Mouse (Mus musculus) heart, embryonic 13.5 days (tissue): ENCODE results near the gene Sptssa. TPM values are rescaled to one million over a fixed set of nuclear protein-coding genes. Genes with fewer than 3 reads are reported as not detected.

Source experiments
- ATAC-seq: fragments of 200-750 bp; cut with Nextera tagmentation; 2 replicates; pipeline ENCODE4 v1.8.0; 2017; ENCODE audit warnings: moderate TSS enrichment; ENCODE audit not compliant: insufficient number of reproducible peaks, low FRiP score, low TSS enrichment; ENCODE audit errors: extremely low read depth
- H3K27ac ChIP-seq: fragments of 300-500 bp; sonication (generic); replicated peaks from 2 replicates; pipeline ENCODE4 v1.5.1; 2015; ENCODE audit warnings: moderate library complexity, mild to moderate bottlenecking, inconsistent platforms
- H3K27me3 ChIP-seq: fragments of 300-500 bp; sonication (generic); replicated peaks from 2 replicates; pipeline ENCODE4 v1.6.1; 2015; ENCODE audit warnings: mild to moderate bottlenecking, inconsistent platforms
- H3K36me3 ChIP-seq: fragments of 300-500 bp; sonication (generic); 2 replicates; pipeline ENCODE4 v1.6.1; 2015; ENCODE audit warnings: mild to moderate bottlenecking, inconsistent platforms
- H3K4me1 ChIP-seq: fragments of 300-500 bp; sonication (generic); 2 replicates; pipeline ENCODE4 v1.6.1; 2015; ENCODE audit warnings: inconsistent platforms
- H3K4me2 ChIP-seq: fragments of 300-500 bp; sonication (generic); 2 replicates; pipeline ENCODE4 v1.6.1; 2015; ENCODE audit warnings: inconsistent platforms, mild to moderate bottlenecking, moderate library complexity
- H3K4me3 ChIP-seq: fragments of 300-500 bp; sonication (generic); 2 replicates; pipeline ENCODE4 v1.5.1; 2015; ENCODE audit warnings: moderate library complexity, mild to moderate bottlenecking, inconsistent platforms
- H3K9ac ChIP-seq: fragments of 300-500 bp; sonication (generic); 2 replicates; pipeline ENCODE4 v1.6.1; 2015; ENCODE audit warnings: inconsistent platforms, mild to moderate bottlenecking, moderate library complexity
- H3K9me3 ChIP-seq: fragments of 300-500 bp; sonication (generic); 2 replicates; pipeline ENCODE4 v1.6.1; 2016; ENCODE audit warnings: inconsistent platforms
- WGBS: fragments of 180-500 bp; shearing (Covaris S2); methylation state at CpG from one replicate; pipeline ENCODE4 v1.1.7; 2015; ENCODE audit warnings: mixed read lengths; 5-methylcytosine and 5-hydroxymethylcytosine counted together
- polyA plus RNA-seq: library from polyadenylated mRNA; unstranded; fragments of >200 nt; fragmentation: Nextera tagmentation; extraction: Ambion mirVana; gene quantifications from 2 replicates; pipeline ENCODE4 v1.2.1, GENCODE M21; 2015

The Sptssa gene
- polyA plus RNA-seq, 1 experiment from 2014 or later = 125 TPM

DNA sequence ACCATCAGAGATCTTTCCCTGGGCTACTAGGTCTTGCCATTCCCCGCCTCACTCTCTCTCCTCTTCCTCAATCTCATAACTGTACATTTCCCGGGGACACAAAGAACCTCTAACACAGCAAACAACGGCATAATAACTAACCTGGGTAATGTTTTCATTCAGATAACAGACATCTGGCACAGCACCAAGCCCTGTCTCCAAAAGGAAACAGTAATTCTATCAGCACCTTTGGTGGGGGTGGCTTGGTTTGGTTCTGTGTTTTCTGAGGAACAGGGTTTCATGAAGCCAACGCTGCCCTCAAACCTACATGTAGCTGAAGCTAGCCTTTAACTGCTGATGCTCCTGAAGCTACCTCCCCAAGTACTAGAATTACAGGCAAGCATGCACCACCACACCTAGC is 2.2 kb downstream of the Sptssa start:
- Histone ChIP-seq H3K9ac (peak overlapping the region; percentile 58; the same call in 1 of the 2 replicates), H3K36me3 (peaks cover 13% of the 10 kb centered on the region; the same call in 1 of the 2 replicates), H3K4me3 (peak overlapping the region; percentile 74), H3K4me2 (peak overlapping the region; percentile 76), H3K27ac (peak overlapping the region; percentile 12; the same call in 1 of the 2 replicates), H3K27me3 (no peaks in the 10 kb centered on the region), H3K4me1 (peaks cover 39% of the 10 kb centered on the region), H3K9me3 (no peaks in the 10 kb centered on the region)
- 36% methylated on average over 4 of the region's 4 CpGs for WGBS
- ATAC-seq = no peak

DNA sequence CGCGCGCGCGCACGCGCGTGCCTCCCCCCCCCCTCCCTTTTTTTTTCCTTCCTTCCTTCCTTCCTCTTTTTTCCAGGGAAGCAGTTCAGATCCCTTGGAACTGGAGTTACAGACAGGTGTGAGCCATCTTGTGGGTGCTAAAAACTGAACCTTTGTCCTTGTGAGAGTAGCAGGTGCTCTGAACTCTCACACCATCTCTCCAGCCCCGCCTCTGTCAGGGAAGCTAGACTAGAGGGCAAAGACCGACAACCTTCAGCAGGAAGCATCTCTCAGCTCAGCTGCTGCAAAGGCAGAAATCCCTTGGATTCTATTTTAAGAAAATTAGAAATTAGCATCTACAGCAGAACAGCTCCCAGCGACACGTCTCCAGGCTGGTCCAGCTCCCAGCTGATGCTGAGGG is 4.0 kb downstream of the Sptssa start:
- no peak for ATAC-seq
- Histone ChIP-seq H3K9ac (no peak overlapping the region), H3K4me1 (peaks cover 39% of the 10 kb centered on the region), H3K9me3 (no peaks in the 10 kb centered on the region), H3K4me3 (no peak overlapping the region), H3K27me3 (no peaks in the 10 kb centered on the region), H3K36me3 (peaks cover 31% of the 10 kb centered on the region), H3K4me2 (peak overlapping the region; percentile 32), H3K27ac (no peak overlapping the region; the same call in 1 of the 2 replicates)
- WGBS = 70% methylated on average over 12 of the region's 12 CpGs

DNA sequence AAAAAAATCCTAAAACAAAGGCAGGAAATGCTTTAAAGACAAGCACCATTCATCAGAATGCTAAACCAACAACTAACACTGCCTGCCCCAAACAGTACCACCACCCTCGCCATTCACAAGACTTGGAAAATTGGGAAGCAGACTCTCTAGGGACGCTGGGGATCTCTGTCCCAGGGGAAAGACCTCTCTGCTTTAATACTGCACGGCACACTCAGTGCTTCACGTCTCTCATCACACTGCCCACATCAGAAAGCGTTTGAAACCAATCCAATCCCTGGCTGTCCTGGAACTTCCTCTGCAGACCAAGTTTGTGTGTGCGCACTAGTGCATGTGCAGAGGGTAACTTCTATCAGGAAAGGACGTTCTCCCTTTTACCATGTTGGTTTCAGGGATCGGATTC is 4.6 kb downstream of the Sptssa start:
- Histone ChIP-seq H3K4me1 (peaks cover 35% of the 10 kb centered on the region), H3K27me3 (no peaks in the 10 kb centered on the region), H3K36me3 (peaks cover 33% of the 10 kb centered on the region), H3K9ac (peak overlapping the region; percentile 37; the same call in 1 of the 2 replicates), H3K27ac (0 out of 2 replicates have a peak overlapping the region, but pooled peaks have one; percentile 3), H3K4me3 (no peak overlapping the region), H3K4me2 (peak overlapping the region; percentile 32), H3K9me3 (no peaks in the 10 kb centered on the region)
- 53% methylated on average over 8 of the region's 8 CpGs for WGBS
- ATAC-seq = no peak

DNA sequence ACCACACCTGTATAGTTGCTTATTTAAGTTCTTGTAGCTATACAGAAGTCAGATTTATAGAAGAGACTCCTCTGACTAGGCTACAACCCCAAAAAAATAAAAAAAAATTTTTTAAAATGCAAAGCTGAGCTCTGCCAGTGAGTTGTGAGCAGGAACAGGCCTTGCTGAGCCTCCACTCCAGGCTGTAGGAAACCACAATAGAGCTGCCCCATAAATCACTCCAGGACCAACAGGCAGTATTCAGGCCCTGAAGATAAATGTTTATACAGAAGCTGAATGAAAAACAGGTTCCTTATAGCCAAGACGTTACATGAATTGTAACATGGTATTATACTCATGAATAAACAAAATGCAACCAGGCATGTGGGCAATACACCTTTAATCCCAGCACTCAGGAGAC is 5.2 kb downstream of the Sptssa start:
- no peak for ATAC-seq
- 70% methylated on average over 1 of the region's 1 CpGs for WGBS

GRCm38 (mm10) chr12:54644947-54645346 is 11.4 kb downstream of the Sptssa start:
- Histone ChIP-seq H3K36me3 (peaks cover 34% of the 10 kb centered on the region), H3K4me1 (peaks cover 6% of the 10 kb centered on the region), H3K27me3 (no peaks in the 10 kb centered on the region), H3K27ac (no peak overlapping the region), H3K9ac (no peak overlapping the region), H3K9me3 (no peaks in the 10 kb centered on the region), H3K4me2 (no peak overlapping the region), H3K4me3 (no peak overlapping the region)
- WGBS = 66% methylated on average over 2 of the region's 2 CpGs
- no peak for ATAC-seq

More for the DNA sequence above, 5.2 kb downstream of the Sptssa start:
- Histone ChIP-seq H3K27ac (no peak overlapping the region), H3K9me3 (no peaks in the 10 kb centered on the region), H3K9ac (no peak overlapping the region), H3K4me3 (no peak overlapping the region), H3K36me3 (peaks cover 40% of the 10 kb centered on the region), H3K4me2 (no peak overlapping the region), H3K4me1 (peaks cover 35% of the 10 kb centered on the region), H3K27me3 (no peaks in the 10 kb centered on the region)

GRCm38 (mm10) chr12:54643320-54643892 is 13.0 kb downstream of the Sptssa start:
- Histone ChIP-seq H3K27ac (no peak overlapping the region), H3K27me3 (no peaks in the 10 kb centered on the region), H3K4me1 (peaks cover 6% of the 10 kb centered on the region), H3K9ac (no peak overlapping the region), H3K4me2 (no peak overlapping the region), H3K9me3 (no peaks in the 10 kb centered on the region), H3K36me3 (peaks cover 24% of the 10 kb centered on the region), H3K4me3 (no peak overlapping the region)
- 51% methylated on average over 5 of the region's 5 CpGs for WGBS
- ATAC-seq = no peak

GRCm38 (mm10) chr12:54641374-54641773 is 15.0 kb downstream of the Sptssa start:
- no peak for ATAC-seq
- Histone ChIP-seq H3K27ac (no peak overlapping the region), H3K36me3 (peaks cover 7% of the 10 kb centered on the region), H3K4me1 (peaks cover 6% of the 10 kb centered on the region), H3K9me3 (no peaks in the 10 kb centered on the region), H3K4me2 (no peak overlapping the region), H3K9ac (no peak overlapping the region), H3K4me3 (no peak overlapping the region), H3K27me3 (no peaks in the 10 kb centered on the region)
- WGBS = 91% methylated on average over 4 of the region's 4 CpGs

- Histone ChIP-seq H3K4me3 (no peak overlapping the region), H3K9ac (no peak overlapping the region), H3K36me3 (peaks cover 3% of the 10 kb centered on the region; the same call in 1 of the 2 replicates), H3K9me3 (no peaks in the 10 kb centered on the region), H3K27ac (no peak overlapping the region), H3K4me1 (peaks cover 6% of the 10 kb centered on the region), H3K27me3 (no peaks in the 10 kb centered on the region), H3K4me2 (no peak overlapping the region)
- WGBS = 75% methylated on average over 6 of the region's 6 CpGs
- no peak for ATAC-seq
These were observed 16.1 kb downstream of the Sptssa start for GRCm38 (mm10) chr12:54640259-54640658.

DNA sequence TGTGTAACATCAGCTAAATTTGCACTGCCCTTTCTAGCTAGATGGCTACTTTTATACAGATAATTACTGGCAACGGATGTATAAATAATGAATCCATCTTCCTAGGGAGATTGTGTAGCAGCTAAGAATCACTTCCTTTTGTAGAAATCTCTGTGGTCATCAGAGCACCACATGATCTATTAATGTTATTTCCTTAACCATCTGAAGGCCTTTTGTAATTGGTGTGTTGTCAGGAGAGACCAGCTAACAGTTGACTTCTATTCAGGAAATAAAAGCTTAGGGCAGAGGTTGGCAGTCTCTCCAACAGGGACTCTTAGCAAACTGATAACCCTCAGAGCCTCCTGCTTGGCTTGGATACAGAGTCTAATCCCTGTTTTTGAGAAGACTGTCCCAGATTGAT is 19.3 kb downstream of the Sptssa start:
- Histone ChIP-seq H3K9ac (no peak overlapping the region), H3K27ac (no peak overlapping the region), H3K4me1 (no peaks in the 10 kb centered on the region), H3K9me3 (no peaks in the 10 kb centered on the region), H3K4me2 (no peak overlapping the region), H3K4me3 (no peak overlapping the region), H3K27me3 (no peaks in the 10 kb centered on the region), H3K36me3 (no peaks in the 10 kb centered on the region)
- no peak for ATAC-seq
- WGBS = 63% methylated on average over 1 of the region's 1 CpGs

DNA sequence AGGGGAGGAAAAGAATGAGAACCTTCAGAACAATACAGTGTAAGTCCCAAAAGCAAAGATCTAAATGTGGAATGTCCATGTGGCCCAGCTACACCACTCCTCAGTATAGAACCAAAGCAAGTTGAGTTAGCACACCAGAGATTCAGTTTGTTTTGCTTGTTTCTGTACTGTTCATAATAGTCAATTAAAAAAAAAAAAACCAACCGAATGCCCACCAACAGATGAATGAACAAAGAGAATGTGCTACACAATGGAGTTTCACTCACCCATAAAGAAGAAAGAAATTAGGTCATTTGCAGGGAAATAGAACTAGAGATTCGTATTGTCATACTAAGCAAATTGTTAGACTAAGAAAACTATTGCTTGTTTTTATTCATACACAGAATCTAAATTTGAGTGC is 24.2 kb downstream of the Sptssa start:
- no peaks in the 10 kb centered on the region for H3K27me3 ChIP-seq
- WGBS = 71% methylated on average over 2 of the region's 2 CpGs
- H3K9ac ChIP-seq = no peak overlapping the region
- H3K4me3 ChIP-seq = no peak overlapping the region
- no peak overlapping the region for H3K4me2 ChIP-seq
- H3K27ac ChIP-seq = no peak overlapping the region
- no peak for ATAC-seq
- H3K4me1 ChIP-seq = no peaks in the 10 kb centered on the region
- no peaks in the 10 kb centered on the region for H3K9me3 ChIP-seq
- H3K36me3 ChIP-seq = no peaks in the 10 kb centered on the region

GRCm38 (mm10) chr12:54621942-54622341 is 34.4 kb downstream of the Sptssa start:
- Histone ChIP-seq H3K4me2 (no peak overlapping the region), H3K9me3 (no peaks in the 10 kb centered on the region), H3K4me1 (no peaks in the 10 kb centered on the region), H3K27ac (no peak overlapping the region), H3K9ac (no peak overlapping the region), H3K36me3 (no peaks in the 10 kb centered on the region), H3K27me3 (no peaks in the 10 kb centered on the region), H3K4me3 (no peak overlapping the region)
- WGBS = 72% methylated on average over 2 of the region's 2 CpGs
- no peak for ATAC-seq

DNA sequence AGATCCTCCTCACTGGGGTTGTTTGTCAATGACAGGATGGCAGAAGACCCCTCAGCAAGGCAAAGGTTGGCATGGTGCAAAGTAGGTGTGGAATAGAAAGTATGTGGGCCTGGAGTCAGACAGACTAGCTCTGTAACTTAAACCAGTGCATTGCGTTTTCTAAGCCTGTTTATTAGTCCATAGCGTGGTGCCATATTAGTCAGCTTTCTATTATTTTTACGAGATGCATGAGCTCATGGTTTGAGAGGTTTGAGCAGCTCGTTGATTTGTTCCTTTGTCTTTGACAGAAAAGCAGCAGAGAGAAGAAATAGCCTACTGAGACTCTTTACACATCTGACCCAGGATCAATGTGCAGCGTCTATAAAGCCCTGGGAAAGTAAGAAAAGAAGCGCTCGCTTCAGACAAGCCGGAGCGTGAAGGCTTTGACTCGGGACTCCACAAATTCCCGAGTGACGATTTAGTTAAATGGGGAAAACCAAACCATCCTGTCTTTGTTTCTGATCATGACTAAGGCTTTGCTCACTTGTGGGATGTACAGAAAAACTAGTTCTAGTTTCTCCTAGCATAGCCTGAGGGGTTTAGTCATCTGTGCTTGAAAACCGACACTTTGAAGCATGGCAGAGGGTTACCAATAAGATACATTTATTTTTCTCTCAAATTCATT is 36.2 kb downstream of the Sptssa start:
- ATAC-seq = no peak
- Histone ChIP-seq H3K27me3 (no peaks in the 10 kb centered on the region), H3K9ac (no peak overlapping the region), H3K4me1 (no peaks in the 10 kb centered on the region), H3K36me3 (no peaks in the 10 kb centered on the region), H3K4me2 (no peak overlapping the region), H3K4me3 (no peak overlapping the region), H3K9me3 (no peaks in the 10 kb centered on the region), H3K27ac (no peak overlapping the region)
- 84% methylated on average over 13 of the region's 13 CpGs for WGBS
